Mouse (Mus musculus) kidney, adult 2 months (tissue): ENCODE data around the gene Rsrp1.

ENCODE experiments used
- CTCF ChIP-seq: fragments of 200-500 bp; conservative IDR thresholded peaks from 2 replicates; pipeline ENCODE4 v1.5.1; 2011; ENCODE audit warnings: low read depth, mild to moderate bottlenecking, control low read depth, low read length, moderate library complexity, mixed read lengths; ENCODE audit not compliant: insufficient read depth, insufficient read length
- POLR2A ChIP-seq: fragments of 200-500 bp; IDR thresholded peaks from one replicate; pipeline ENCODE4 v1.6.1; 2011; ENCODE audit warnings: low read depth, low read length, control low read depth

DNA sequence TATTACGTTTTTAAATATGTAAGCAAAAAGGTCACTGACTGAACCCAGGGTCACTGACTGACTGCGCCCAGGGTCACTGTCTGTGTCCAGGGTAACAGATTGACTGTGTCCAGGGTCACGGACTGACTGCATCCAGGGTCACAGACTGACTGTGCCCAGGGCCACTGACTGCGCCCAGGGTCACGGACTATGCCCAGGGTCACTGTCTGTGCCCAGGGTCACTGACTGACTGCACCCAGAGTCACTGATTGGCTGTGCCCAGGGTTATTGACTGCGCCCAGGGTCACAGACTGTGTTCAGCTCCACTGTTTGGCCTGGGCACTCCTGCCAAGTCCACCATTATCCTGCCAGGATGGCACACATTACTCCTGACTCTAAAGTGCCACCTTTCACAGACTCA, 26.1 kb upstream of the Rsrp1 start:
- TF ChIP-seq CTCF (no peak), POLR2A (no peak)
